In the genomic region with DNA sequence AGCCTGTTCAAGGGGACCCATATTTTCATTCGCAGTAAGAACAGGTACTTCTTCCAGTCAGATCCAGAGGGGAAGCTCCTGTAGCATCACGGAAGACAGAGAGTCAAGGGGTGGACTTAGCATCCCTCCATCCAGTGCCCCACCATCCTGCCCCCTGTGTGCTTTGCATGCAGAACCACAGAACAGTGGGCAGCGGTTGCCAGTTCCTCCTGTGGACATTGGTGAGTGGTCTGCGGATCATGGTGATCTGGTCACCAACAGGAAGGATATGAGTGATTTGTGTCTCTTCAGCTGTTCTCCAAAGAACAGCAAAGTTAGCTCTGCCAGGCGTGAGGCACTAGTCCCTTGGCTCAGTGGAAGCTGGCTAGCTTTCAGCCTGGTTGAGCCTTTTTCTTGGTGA, we compare ENCODE assay signal across 24 mouse cellular contexts.
"Had no signal": no experiment of that assay in that cellular context is flagged by ENCODE, and none has a peak within 500 bp of the region (broad histone marks: within the 10 kb centered on the region; RNA-seq: fewer than 3 reads in every experiment).

No protein-coding gene starts in this region.

- H3K4me3 ChIP-seq: heart, adult 2 months; heart, embryonic 13.5 days; heart, embryonic 15.5 days; hindbrain, embryonic 10.5 days; hindbrain, embryonic 12.5 days; intestine, embryonic 15.5 days; layer of hippocampus, adult 2 months; left cerebral cortex, adult 2 months; limb, embryonic 10.5 days; limb, embryonic 12.5 days; liver, embryonic 13.5 days had no signal

- ATAC-seq: hindbrain, embryonic 16.5 days; inflammation-experienced regulatory T-cells, adult 6 months; intestine, embryonic 15.5 days; intestine, postnatal 0 days had no signal

- H3K27ac ChIP-seq: heart, adult 2 months; heart, embryonic 13.5 days; heart, embryonic 15.5 days; hindbrain, embryonic 10.5 days; hindbrain, embryonic 12.5 days; hindbrain, embryonic 14.5 days; intestine, embryonic 15.5 days; layer of hippocampus, adult 2 months; left cerebral cortex, adult 2 months; limb, embryonic 10.5 days; limb, embryonic 12.5 days; liver, embryonic 13.5 days had no signal

- H3K27me3 ChIP-seq: heart, embryonic 13.5 days; heart, embryonic 15.5 days; hindbrain, embryonic 12.5 days; intestine, embryonic 15.5 days; limb, embryonic 12.5 days; liver, embryonic 13.5 days had no signal

- DNase-seq: gastrocnemius, postnatal 14 days; gastrocnemius, postnatal 36 days; heart, adult 2 months; heart, postnatal 4 days; kidney, adult 18-20 months; kidney, adult 8-10 months; kidney, postnatal 10 days; kidney, postnatal 25 days; kidney, postnatal 4 days; liver; liver, embryonic 13.5 days had no signal

- H3K4me1 ChIP-seq: hindbrain, embryonic 12.5 days; intestine, embryonic 15.5 days had no signal
